Mouse (Mus musculus) G1E (cell line): ENCODE results near the gene Timm50.

Experiments used
- CTCF ChIP-seq: IDR thresholded peaks from 2 replicates; pipeline ENCODE4 v1.5.1; 2012; ENCODE audit warnings: low read depth, low read length, inconsistent platforms, mixed read lengths
- GATA1 ChIP-seq: IDR thresholded peaks from 2 replicates; pipeline ENCODE4 v1.6.1; 2012; ENCODE audit warnings: borderline replicate concordance, low read length, inconsistent platforms, mixed read lengths
- POLR2AphosphoS5 ChIP-seq: IDR thresholded peaks from 2 replicates; pipeline ENCODE4 v1.6.1; 2012; ENCODE audit warnings: low read depth, low read length, inconsistent platforms; ENCODE audit not compliant: insufficient replicate concordance

- no peak for TF ChIP-seq POLR2AphosphoS5
- TF ChIP-seq CTCF: no peak
- TF ChIP-seq GATA1: no peak
Observed at GRCm38 (mm10) chr7:28290165-28290564, 21.7 kb downstream of the Timm50 start.
